Mouse (Mus musculus): ENCODE results near the gene Scfd2.

DNA sequence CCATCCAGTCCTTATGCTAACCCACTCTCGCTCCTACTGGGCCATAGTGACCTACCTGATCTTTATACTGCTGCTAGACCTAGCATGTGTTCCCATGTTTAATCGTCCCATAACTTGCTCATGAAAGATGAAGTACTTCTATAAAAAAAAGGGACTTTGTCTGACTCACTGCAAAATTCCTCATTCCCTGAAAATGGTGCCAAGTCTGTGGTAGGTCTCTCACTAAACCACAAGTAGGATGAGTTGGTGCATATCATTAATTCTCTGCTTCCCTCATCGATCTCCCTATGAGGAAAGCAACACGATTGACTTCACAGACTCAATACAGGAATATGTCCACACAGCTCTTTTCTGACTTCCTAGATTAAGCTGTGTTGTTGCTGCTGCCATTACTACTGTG is 46.9 kb downstream of the Scfd2 start:
- TF ChIP-seq EP300 (optimal IDR thresholded peaks at IDR 0.05) (no peak), CTCF (IDR thresholded peaks at IDR 0.05; ENCODE audit: low read depth) (no peak)

All from stomach, postnatal 0 days (tissue).